Mouse (Mus musculus): ENCODE measurements around the gene Bcl11a. TPM values are rescaled to one million over a fixed set of nuclear protein-coding genes. Genes with fewer than 3 reads are reported as not detected.
"Not testable (repeated sequence)": the region's sequence is repeated elsewhere in the genome, so short reads cannot be mapped to it uniquely, and the experiment has no call there.

Gene Bcl11a
- polyA plus RNA-seq, 1 experiment from 2014 or later = 101 TPM

- peaks cover 2% of the 10 kb centered on the region; the same call in 1 of the 2 replicates for H3K4me1 ChIP-seq (replicated peaks; ENCODE audit: control insufficient read depth, insufficient read depth, low read length)
- no peak overlapping the region for H3K4me2 ChIP-seq (ENCODE audit: low read depth, low read length, severe bottlenecking)
- no peaks in the 10 kb centered on the region; the same call in 1 of the 2 replicates for H3K36me3 ChIP-seq (ENCODE audit: control insufficient read depth, insufficient read depth, low read length)
- H3K27ac ChIP-seq (ENCODE audit: low read depth, low read length) = no peak overlapping the region
- 83% methylated on average over 6 of the region's 6 CpGs for WGBS
- no peak for ATAC-seq (replicated peaks; ENCODE audit: low FRiP score)
- no peaks in the 10 kb centered on the region for H3K9me3 ChIP-seq (ENCODE audit: control insufficient read depth, low read length)
- H3K4me3 ChIP-seq (ENCODE audit: low read depth, low read length) = no peak overlapping the region
- DNase-seq (ENCODE audit: low spot score) = no peak
- H3K9ac ChIP-seq (ENCODE audit: low read length) = no peak overlapping the region
- no peaks in the 10 kb centered on the region for H3K27me3 ChIP-seq (ENCODE audit: control insufficient read depth, insufficient read depth, low read length)
Measured at GRCm38 (mm10) chr11:24125098-24125497, 47.2 kb downstream of the Bcl11a start.

- Histone ChIP-seq H3K9ac (ENCODE audit: low read length) (no peak overlapping the region), H3K4me3 (ENCODE audit: low read depth, low read length) (no peak overlapping the region), H3K27me3 (ENCODE audit: control insufficient read depth, insufficient read depth, low read length) (no peaks in the 10 kb centered on the region), H3K27ac (ENCODE audit: low read depth, low read length) (no peak overlapping the region), H3K4me1 (replicated peaks; ENCODE audit: control insufficient read depth, insufficient read depth, low read length) (peaks cover 7% of the 10 kb centered on the region; the same call in 1 of the 2 replicates), H3K4me2 (ENCODE audit: low read depth, low read length, severe bottlenecking) (no peak overlapping the region), H3K36me3 (ENCODE audit: control insufficient read depth, insufficient read depth, low read length) (no peaks in the 10 kb centered on the region; the same call in 1 of the 2 replicates), H3K9me3 (ENCODE audit: control insufficient read depth, low read length) (no peaks in the 10 kb centered on the region)
- DNase-seq (ENCODE audit: low spot score) (no peak), ATAC-seq (replicated peaks; ENCODE audit: low FRiP score) (no peak)
- WGBS = 41% methylated on average over 2 of the region's 2 CpGs
Measured at GRCm38 (mm10) chr11:24128001-24128400, 50.1 kb downstream of the Bcl11a start.

GRCm38 (mm10) chr11:24128880-24129279 is 51.0 kb downstream of the Bcl11a start:
- H3K36me3 ChIP-seq (ENCODE audit: control insufficient read depth, insufficient read depth, low read length); DNase-seq (ENCODE audit: low spot score); H3K4me2 ChIP-seq (ENCODE audit: low read depth, low read length, severe bottlenecking); H3K27ac ChIP-seq (ENCODE audit: low read depth, low read length); H3K9ac ChIP-seq (ENCODE audit: low read length); H3K27me3 ChIP-seq (ENCODE audit: control insufficient read depth, insufficient read depth, low read length); H3K4me3 ChIP-seq (ENCODE audit: low read depth, low read length); ATAC-seq (replicated peaks; ENCODE audit: low FRiP score); H3K4me1 ChIP-seq (replicated peaks; ENCODE audit: control insufficient read depth, insufficient read depth, low read length); H3K9me3 ChIP-seq (ENCODE audit: control insufficient read depth, low read length): not testable (repeated sequence)
- WGBS = 79% methylated on average over 4 of the region's 4 CpGs

- no peaks in the 10 kb centered on the region for H3K27me3 ChIP-seq (ENCODE audit: control insufficient read depth, insufficient read depth, low read length)
- WGBS = 94% methylated on average over 5 of the region's 5 CpGs
- peaks cover 7% of the 10 kb centered on the region; the same call in 1 of the 2 replicates for H3K4me1 ChIP-seq (replicated peaks; ENCODE audit: control insufficient read depth, insufficient read depth, low read length)
Measured at GRCm38 (mm10) chr11:24129358-24130185, 51.7 kb downstream of the Bcl11a start.

GRCm38 (mm10) chr11:24130186-24130760 is 52.4 kb downstream of the Bcl11a start:
- peaks cover 7% of the 10 kb centered on the region; the same call in 1 of the 2 replicates for H3K4me1 ChIP-seq (replicated peaks; ENCODE audit: control insufficient read depth, insufficient read depth, low read length)
- no peak for ATAC-seq (replicated peaks; ENCODE audit: low FRiP score)
- no peak overlapping the region for H3K9ac ChIP-seq (ENCODE audit: low read length)
- H3K4me2 ChIP-seq (ENCODE audit: low read depth, low read length, severe bottlenecking) = no peak overlapping the region
- WGBS = 86% methylated on average over 7 of the region's 7 CpGs
- H3K27me3 ChIP-seq (ENCODE audit: control insufficient read depth, insufficient read depth, low read length) = no peaks in the 10 kb centered on the region
- no peaks in the 10 kb centered on the region for H3K9me3 ChIP-seq (ENCODE audit: control insufficient read depth, low read length)
- H3K36me3 ChIP-seq (ENCODE audit: control insufficient read depth, insufficient read depth, low read length) = no peaks in the 10 kb centered on the region; the same call in 1 of the 2 replicates
- H3K27ac ChIP-seq (ENCODE audit: low read depth, low read length) = no peak overlapping the region
- no peak for DNase-seq (ENCODE audit: low spot score)
- no peak overlapping the region for H3K4me3 ChIP-seq (ENCODE audit: low read depth, low read length)

More at GRCm38 (mm10) chr11:24129358-24130185, 51.7 kb downstream of the Bcl11a start:
- ATAC-seq (replicated peaks; ENCODE audit: low FRiP score) (no peak), DNase-seq (ENCODE audit: low spot score) (no peak)
- H3K36me3 ChIP-seq (ENCODE audit: control insufficient read depth, insufficient read depth, low read length) = no peaks in the 10 kb centered on the region; the same call in 1 of the 2 replicates
- no peak overlapping the region for H3K4me3 ChIP-seq (ENCODE audit: low read depth, low read length)
- no peaks in the 10 kb centered on the region for H3K9me3 ChIP-seq (ENCODE audit: control insufficient read depth, low read length)
- H3K27ac ChIP-seq (ENCODE audit: low read depth, low read length) = no peak overlapping the region
- no peak overlapping the region for H3K9ac ChIP-seq (ENCODE audit: low read length)
- H3K4me2 ChIP-seq (ENCODE audit: low read depth, low read length, severe bottlenecking) = no peak overlapping the region

GRCm38 (mm10) chr11:24131818-24132217 is 54.0 kb downstream of the Bcl11a start:
- H3K9ac ChIP-seq (ENCODE audit: low read length) = no peak overlapping the region
- peaks cover 7% of the 10 kb centered on the region; the same call in 1 of the 2 replicates for H3K4me1 ChIP-seq (replicated peaks; ENCODE audit: control insufficient read depth, insufficient read depth, low read length)
- H3K4me2 ChIP-seq (ENCODE audit: low read depth, low read length, severe bottlenecking) = no peak overlapping the region
- ATAC-seq (replicated peaks; ENCODE audit: low FRiP score) (no peak), DNase-seq (ENCODE audit: low spot score) (no peak)
- H3K27ac ChIP-seq (ENCODE audit: low read depth, low read length) = no peak overlapping the region
- WGBS = 89% methylated on average over 2 of the region's 2 CpGs
- no peak overlapping the region for H3K4me3 ChIP-seq (ENCODE audit: low read depth, low read length)
- H3K9me3 ChIP-seq (ENCODE audit: control insufficient read depth, low read length) = no peaks in the 10 kb centered on the region
- no peaks in the 10 kb centered on the region; the same call in 1 of the 2 replicates for H3K36me3 ChIP-seq (ENCODE audit: control insufficient read depth, insufficient read depth, low read length)
- H3K27me3 ChIP-seq (ENCODE audit: control insufficient read depth, insufficient read depth, low read length) = no peaks in the 10 kb centered on the region

- 96% methylated on average over 6 of the region's 6 CpGs for WGBS
Measured at GRCm38 (mm10) chr11:24132358-24132757, 54.5 kb downstream of the Bcl11a start.

GRCm38 (mm10) chr11:24132853-24133252 is 55.0 kb downstream of the Bcl11a start:
- no peak overlapping the region for H3K4me3 ChIP-seq (ENCODE audit: low read depth, low read length)
- ATAC-seq (replicated peaks; ENCODE audit: low FRiP score) = no peak
- WGBS = 92% methylated on average over 2 of the region's 2 CpGs

More at GRCm38 (mm10) chr11:24132358-24132757, 54.5 kb downstream of the Bcl11a start:
- Histone ChIP-seq H3K27me3 (ENCODE audit: control insufficient read depth, insufficient read depth, low read length) (no peaks in the 10 kb centered on the region), H3K4me1 (replicated peaks; ENCODE audit: control insufficient read depth, insufficient read depth, low read length) (peaks cover 7% of the 10 kb centered on the region; the same call in 1 of the 2 replicates), H3K36me3 (ENCODE audit: control insufficient read depth, insufficient read depth, low read length) (no peaks in the 10 kb centered on the region; the same call in 1 of the 2 replicates), H3K4me2 (ENCODE audit: low read depth, low read length, severe bottlenecking) (no peak overlapping the region), H3K4me3 (ENCODE audit: low read depth, low read length) (no peak overlapping the region), H3K9ac (ENCODE audit: low read length) (no peak overlapping the region), H3K27ac (ENCODE audit: low read depth, low read length) (no peak overlapping the region), H3K9me3 (ENCODE audit: control insufficient read depth, low read length) (no peaks in the 10 kb centered on the region)
- ATAC-seq (replicated peaks; ENCODE audit: low FRiP score) (no peak), DNase-seq (ENCODE audit: low spot score) (no peak)

More at GRCm38 (mm10) chr11:24132853-24133252, 55.0 kb downstream of the Bcl11a start:
- Histone ChIP-seq H3K4me2 (ENCODE audit: low read depth, low read length, severe bottlenecking) (no peak overlapping the region), H3K9me3 (ENCODE audit: control insufficient read depth, low read length) (no peaks in the 10 kb centered on the region), H3K9ac (ENCODE audit: low read length) (no peak overlapping the region), H3K27ac (ENCODE audit: low read depth, low read length) (no peak overlapping the region), H3K4me1 (replicated peaks; ENCODE audit: control insufficient read depth, insufficient read depth, low read length) (peaks cover 7% of the 10 kb centered on the region; the same call in 1 of the 2 replicates), H3K36me3 (ENCODE audit: control insufficient read depth, insufficient read depth, low read length) (no peaks in the 10 kb centered on the region; the same call in 1 of the 2 replicates), H3K27me3 (ENCODE audit: control insufficient read depth, insufficient read depth, low read length) (no peaks in the 10 kb centered on the region)
- DNase-seq (ENCODE audit: low spot score) = no peak
